Mouse (Mus musculus): Measurements from ENCODE around the gene Mansc1. TPM values are rescaled to one million over a fixed set of nuclear protein-coding genes. Genes with fewer than 3 reads are reported as not detected.
"Not testable (repeated sequence)": the region's sequence is repeated elsewhere in the genome, so short reads cannot be mapped to it uniquely, and the experiment has no call there.

The Mansc1 gene
- 1 to 10 TPM; 3.9 to 4.0 TPM for total RNA-seq (2021)

DNA sequence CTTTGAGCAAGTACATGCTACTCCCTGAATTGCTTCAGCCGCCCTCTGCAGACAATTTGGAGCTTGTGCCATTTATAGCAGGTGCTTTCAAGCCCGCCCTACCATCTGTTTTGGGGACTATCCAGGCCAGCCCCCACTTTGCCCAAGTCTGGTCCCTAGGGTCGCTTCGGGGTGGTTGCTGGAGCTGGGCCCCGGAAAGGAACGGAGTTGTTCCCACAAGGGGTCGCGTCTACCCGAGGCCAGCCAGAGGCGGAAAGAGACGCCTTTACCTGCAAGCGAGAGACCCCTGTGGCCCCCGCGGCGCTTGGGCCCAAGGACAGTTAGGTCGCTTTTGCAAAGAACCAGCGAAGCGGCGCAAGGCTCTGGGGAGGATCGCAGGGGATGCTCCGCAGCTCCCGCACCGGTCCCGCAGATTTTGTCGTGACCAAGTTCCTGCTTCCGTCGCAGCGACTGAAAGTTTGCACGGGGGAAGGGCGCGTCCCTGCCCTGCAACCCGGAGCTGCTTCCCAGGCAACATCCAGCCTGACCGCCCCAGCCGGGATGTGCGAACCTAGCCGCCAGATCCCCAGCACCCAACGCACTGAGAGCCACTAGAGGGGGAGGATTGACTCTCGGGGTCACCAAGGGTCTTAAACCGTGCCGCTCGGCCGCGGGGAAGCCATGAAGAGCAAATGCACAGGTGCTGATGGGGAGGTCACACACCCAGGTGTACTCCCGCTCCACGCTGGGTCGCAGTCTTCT is at the start of gene Mansc1:
Mansc1 (minus strand) TSS at position 542 of the 741 bp plus-strand sequence.
- intact Hi-C loops (cut with DNase I) = no loop called here

DNA sequence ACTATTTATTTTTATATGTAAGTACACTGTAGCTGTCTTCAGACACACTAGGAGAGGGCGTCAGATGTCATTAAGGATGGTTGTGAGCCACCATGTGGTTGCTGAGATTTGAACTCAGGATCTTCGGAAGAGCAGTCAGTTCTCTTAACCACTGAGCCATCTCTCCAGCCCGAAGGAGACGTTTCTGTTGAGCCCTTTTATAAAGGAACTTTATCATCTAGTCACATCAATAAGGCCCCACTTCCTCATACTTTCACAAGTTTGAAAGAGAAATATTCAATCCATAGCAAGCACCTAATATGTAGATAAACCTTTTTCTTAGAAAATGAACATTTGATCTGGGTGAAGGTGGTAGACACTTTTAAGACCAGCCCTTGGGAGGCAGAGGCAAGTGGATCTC is 47.0 kb upstream of the Mansc1 start:
- intact Hi-C loops (cut with DNase I); DNase-seq (ENCODE audit: extremely low spot score in 1 of 2, low spot score in 2 of 2): not testable (repeated sequence)

More for the DNA sequence above, at the start of gene Mansc1:
- DNase-seq (ENCODE audit: extremely low spot score in 1 of 2, low spot score in 2 of 2) = peak in 1 of 2 experiments; percentile 81

GRCm38 (mm10) chr6:134678037-134678436 is 45.7 kb upstream of the Mansc1 start:
- DNase-seq (ENCODE audit: extremely low spot score in 1 of 2, low spot score in 2 of 2) = no peak
- intact Hi-C loops (cut with DNase I) = no loop called here

DNA sequence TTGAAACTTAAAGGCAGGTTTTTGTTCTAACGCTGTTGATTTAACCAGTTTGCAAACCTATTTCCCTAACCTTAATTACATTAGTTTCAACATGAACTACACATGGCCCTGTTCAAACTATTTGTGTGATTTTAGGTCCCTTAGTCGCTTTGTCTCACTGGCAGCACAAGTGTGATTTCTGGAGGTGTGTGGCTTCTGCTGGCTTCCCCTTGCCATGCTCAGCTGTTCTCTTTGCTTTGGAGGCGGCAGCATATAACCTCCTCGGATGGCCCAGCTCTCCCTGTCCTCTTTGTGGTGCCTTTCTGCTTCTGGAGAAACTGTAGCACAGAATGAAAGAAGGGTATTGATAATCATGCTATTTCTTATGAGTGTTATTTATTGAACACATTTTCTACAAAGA is 45.2 kb upstream of the Mansc1 start:
- no peak for DNase-seq (ENCODE audit: extremely low spot score in 1 of 2, low spot score in 2 of 2)
- intact Hi-C loops (cut with DNase I) = no loop called here

- intact Hi-C loops (cut with DNase I) = not testable (repeated sequence)
- peak in 1 of 2 experiments; percentile 28 for DNase-seq (ENCODE audit: extremely low spot score in 1 of 2, low spot score in 2 of 2)
Observed at GRCm38 (mm10) chr6:134673712-134674111, 41.4 kb upstream of the Mansc1 start.

- intact Hi-C loops (cut with DNase I) = no loop called here
- peak in 1 of 2 experiments; percentile 72 for DNase-seq (ENCODE audit: extremely low spot score in 1 of 2, low spot score in 2 of 2)
Observed at GRCm38 (mm10) chr6:134670881-134671411, 38.7 kb upstream of the Mansc1 start.

DNA sequence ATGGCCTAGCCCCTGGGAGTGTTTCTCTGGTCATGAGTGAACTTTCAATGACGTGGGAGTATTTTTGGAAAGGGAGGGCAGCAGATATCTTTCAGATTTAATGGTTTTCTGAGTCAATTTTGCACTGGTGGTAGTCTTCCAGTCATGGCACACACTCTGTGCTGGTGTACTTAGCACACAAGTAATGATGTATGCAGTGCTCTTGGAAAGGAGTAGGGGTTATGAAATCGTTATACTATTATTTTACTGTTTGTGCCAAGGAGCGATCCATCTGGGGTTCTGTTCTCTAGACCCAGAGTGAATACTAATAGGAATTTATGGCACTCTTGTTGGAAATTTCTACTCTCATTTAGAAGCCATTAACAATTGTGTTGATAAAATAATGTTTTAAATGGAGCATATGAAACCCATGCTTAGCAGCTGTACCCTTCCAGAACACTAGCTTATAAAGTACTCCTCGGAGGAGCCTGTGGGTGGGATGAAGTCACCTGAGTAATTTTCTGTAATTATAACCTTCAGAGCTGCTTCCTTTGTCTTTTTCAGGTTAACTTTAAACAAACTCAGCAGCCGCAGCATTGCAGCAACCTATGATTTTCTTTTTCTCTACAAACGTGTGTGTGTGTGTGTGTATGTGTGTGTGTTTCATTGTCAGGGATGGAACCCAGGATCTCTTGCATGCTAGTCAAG is 37.0 kb upstream of the Mansc1 start:
- no peak for DNase-seq (ENCODE audit: extremely low spot score in 1 of 2, low spot score in 2 of 2)
- intact Hi-C loops (cut with DNase I) = no loop called here

- no peak for DNase-seq (ENCODE audit: extremely low spot score in 1 of 2, low spot score in 2 of 2)
- intact Hi-C loops (cut with DNase I) = no loop called here
Observed at GRCm38 (mm10) chr6:134668519-134668918, 36.2 kb upstream of the Mansc1 start.

GRCm38 (mm10) chr6:134665817-134666216 is 33.5 kb upstream of the Mansc1 start:
- DNase-seq (ENCODE audit: extremely low spot score in 1 of 2, low spot score in 2 of 2) = no peak
- intact Hi-C loops (cut with DNase I) = no loop called here

DNA sequence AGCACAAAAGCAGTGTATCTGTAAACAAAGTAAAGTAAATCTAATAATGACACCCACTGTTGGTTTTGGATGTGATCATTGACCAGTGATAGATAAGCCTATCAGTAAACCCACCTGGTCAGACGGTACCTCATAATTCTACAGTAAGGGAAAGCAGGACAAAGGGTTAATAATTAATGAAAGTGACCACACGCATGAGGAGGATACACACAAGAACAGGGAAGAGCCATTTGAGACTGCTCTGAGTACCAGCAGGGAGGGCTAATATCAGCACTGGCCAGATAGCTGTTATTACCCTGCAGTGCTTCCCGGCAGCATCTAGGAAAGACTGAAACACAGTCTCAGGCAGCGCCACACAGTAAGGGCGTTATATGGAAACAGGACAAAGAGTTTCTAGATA is 32.3 kb upstream of the Mansc1 start:
- no peak for DNase-seq (ENCODE audit: extremely low spot score in 1 of 2, low spot score in 2 of 2)
- intact Hi-C loops (cut with DNase I) = no loop called here

- intact Hi-C loops (cut with DNase I) = no loop called here
- no peak for DNase-seq (ENCODE audit: extremely low spot score in 1 of 2, low spot score in 2 of 2)
Observed at GRCm38 (mm10) chr6:134660714-134661406, 28.6 kb upstream of the Mansc1 start.

GRCm38 (mm10) chr6:134659108-134659958 is 27.0 kb upstream of the Mansc1 start:
- peak; percentile 36 to 50 for DNase-seq (ENCODE audit: extremely low spot score in 1 of 2, low spot score in 2 of 2)
- intact Hi-C loops (cut with DNase I) = loop anchor here (5.0 to 10.0 kb wide), 2 partner anchors 203 to 285 kb away; no protein-coding TSS in a partner anchor

DNA sequence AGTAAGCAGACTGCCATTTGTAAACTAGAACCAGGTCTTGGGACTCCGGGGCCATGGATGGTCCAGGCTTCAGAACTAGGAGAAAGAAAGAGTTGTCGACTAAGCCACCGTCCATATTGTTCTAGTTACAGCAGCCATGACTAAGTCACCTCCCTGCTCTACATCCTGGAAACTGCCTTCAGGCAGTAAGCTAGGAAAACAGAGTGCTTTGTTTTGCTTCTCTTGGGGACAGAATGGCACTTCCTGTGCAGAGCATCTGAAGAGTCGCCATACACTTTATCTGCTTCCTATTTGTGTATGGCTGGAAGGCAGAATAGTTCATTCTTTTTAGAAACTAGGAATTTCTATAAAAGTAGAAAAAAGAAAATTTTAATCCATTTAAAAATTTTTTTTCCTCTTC is 24.2 kb upstream of the Mansc1 start:
- no peak for DNase-seq (ENCODE audit: extremely low spot score in 1 of 2, low spot score in 2 of 2)
- intact Hi-C loops (cut with DNase I) = loop anchor here (5.0 to 10.0 kb wide), 2 partner anchors 206 to 288 kb away; no protein-coding TSS in a partner anchor

- DNase-seq (ENCODE audit: extremely low spot score in 1 of 2, low spot score in 2 of 2) = no peak
- intact Hi-C loops (cut with DNase I) = no loop called here
Observed at GRCm38 (mm10) chr6:134648356-134648755, 16.1 kb upstream of the Mansc1 start.

DNA sequence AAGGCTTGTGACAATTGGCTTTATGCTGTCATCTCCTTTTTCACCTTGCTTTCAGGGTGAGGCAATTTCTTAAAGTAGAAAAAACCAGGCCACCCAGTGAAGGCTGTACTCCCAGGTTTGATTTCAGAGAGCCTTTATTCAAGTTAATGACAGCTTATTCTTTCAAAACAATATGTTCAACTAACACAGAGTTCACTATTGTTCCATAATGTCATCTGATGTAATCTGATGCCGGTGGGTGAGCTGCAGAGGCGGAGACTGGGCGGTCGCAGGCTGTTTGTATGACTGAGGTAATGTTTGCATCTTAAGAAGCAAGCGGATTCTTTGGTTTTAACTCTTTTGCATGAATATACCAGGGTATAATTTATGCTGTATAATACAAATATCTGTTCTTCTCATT is 15.3 kb upstream of the Mansc1 start:
- DNase-seq (ENCODE audit: extremely low spot score in 1 of 2, low spot score in 2 of 2) = no peak
- intact Hi-C loops (cut with DNase I) = no loop called here

- DNase-seq (ENCODE audit: extremely low spot score in 1 of 2, low spot score in 2 of 2) = no peak
- intact Hi-C loops (cut with DNase I) = no loop called here
Observed at GRCm38 (mm10) chr6:134646835-134647234, 14.5 kb upstream of the Mansc1 start.

DNA sequence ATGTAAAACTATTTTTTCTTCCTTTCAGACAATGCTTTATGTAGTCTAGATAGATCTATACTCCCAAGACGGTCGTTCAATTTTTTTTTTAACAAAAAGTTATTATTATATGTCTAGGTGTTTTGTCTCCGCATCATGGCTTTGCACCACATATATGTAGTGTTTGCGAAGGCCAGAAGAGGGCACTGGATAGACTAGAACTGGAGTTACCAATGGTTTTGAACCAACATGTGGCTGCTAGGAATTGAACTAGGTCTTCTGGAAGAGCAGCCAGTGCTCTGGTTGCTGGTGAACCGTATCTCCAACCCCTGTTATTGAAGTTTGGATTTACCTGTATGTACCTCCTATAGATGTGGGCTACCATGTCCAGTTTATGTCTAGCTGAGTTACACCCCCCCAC is 11.0 kb upstream of the Mansc1 start:
- DNase-seq (ENCODE audit: extremely low spot score in 1 of 2, low spot score in 2 of 2) = no peak
- intact Hi-C loops (cut with DNase I) = no loop called here

DNA sequence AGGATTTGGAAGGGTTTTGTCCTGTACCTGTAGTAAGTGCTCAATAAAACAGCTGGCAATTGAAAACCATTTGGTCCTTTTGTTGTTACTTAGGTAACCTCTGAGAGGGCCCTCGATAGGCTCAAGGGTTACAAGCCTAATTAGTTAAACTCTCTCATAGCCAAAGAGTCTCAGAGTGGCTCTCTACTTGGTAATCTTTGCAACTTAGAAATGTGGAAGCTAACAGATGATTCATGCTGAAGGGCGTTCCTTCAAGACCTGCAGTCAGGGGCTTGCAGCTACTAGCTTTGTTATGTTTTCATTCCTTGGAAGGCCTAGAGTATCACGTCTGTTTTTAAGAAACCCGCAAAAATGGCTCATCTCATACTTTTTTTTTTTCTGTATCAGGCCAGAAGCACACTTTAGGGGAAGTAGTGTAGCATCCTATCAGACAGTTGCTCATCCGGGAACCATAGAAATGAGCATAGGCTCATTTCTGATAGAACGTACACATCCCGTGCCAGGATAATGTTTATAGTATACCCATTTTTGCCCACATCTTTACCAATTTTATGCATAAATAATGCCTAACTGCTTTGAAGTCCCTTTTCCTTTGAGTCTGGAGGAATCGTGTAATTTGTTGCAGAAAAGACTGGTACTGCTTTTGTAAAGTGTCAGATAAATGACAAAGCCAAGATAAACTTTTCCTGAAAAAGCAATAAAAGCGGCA is 9.6 kb upstream of the Mansc1 start:
- no peak for DNase-seq (ENCODE audit: extremely low spot score in 1 of 2, low spot score in 2 of 2)
- intact Hi-C loops (cut with DNase I) = no loop called here

All from left cerebral cortex, postnatal 10 days (tissue).